Mouse (Mus musculus) heart, postnatal 25 days (tissue): ENCODE measurements around the gene Ablim2. TPM values are rescaled to one million over a fixed set of nuclear protein-coding genes. Genes with fewer than 3 reads are reported as not detected.

Experiments
- DNase-seq: peaks from one replicate; pipeline ENCODE4 v3.0.0; 2022; ENCODE audit warnings: low spot score
- intact Hi-C: fragments of 180-260 bp; cut with DNase I; formaldehyde crosslinking; loops from one replicate; pipeline ENCODE4 v1.15.1; 2025
- total RNA-seq, 2 experiments: library from RNA; stranded (reverse); gene quantifications; 2 replicates each; pipeline ENCODE4 v1.2.3; 2021

Gene Ablim2
- total RNA-seq, 2 experiments from 2014 or later: 14.9 to 16.0 TPM

- DNase-seq: peak; percentile 19
- intact Hi-C loops: no loop called here
Measured at GRCm38 (mm10) chr5:35925171-35925634, 167.5 kb downstream of the Ablim2 start.

GRCm38 (mm10) chr5:35926511-35926910, 168.8 kb downstream of the Ablim2 start:
- no peak for DNase-seq
- intact Hi-C loops: no loop called here

GRCm38 (mm10) chr5:35931296-35931695, 173.6 kb downstream of the Ablim2 start:
- intact Hi-C loops: loop anchor here (5.0 kb wide), 1 partner anchor 761 kb away; no protein-coding TSS in a partner anchor
- DNase-seq: no peak

DNA sequence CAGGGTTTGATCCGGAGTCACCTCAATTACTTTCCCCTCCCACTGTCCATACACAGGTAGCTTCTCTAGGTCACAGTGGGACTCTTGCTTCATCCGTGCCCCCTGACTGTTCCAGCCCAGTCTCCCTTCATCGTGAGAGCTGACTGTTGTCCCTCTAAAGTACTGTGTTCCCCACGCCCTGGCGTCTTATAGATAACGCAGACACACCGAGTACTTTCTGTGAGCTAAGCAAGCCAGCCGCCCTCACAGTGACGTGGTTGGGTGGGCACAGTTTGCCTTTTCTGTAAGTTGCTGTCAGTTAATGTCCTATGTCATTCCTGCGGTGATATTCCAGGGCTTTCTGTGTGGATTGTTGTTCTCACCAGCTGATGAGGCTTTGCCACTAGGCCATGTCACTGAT, 175.4 kb downstream of the Ablim2 start:
- intact Hi-C loops: loop anchor here (5.0 kb wide), 1 partner anchor 759 kb away; no protein-coding TSS in a partner anchor
- DNase-seq: no peak

Other genes with a start within 250 kb of the Ablim2 start
- under 1 TPM; 0.94 to 0.98 TPM for gene Cpz, start 232.2 kb upstream of the Ablim2 start, total RNA-seq
- 1 to 10 TPM; 1.8 to 2.6 TPM for gene Trmt44, start 182.8 kb upstream of the Ablim2 start, total RNA-seq
- 10 to 100 TPM; 23.3 to 27.2 TPM for gene Acox3, start 174.8 kb upstream of the Ablim2 start, total RNA-seq
- gene Htra3, start 78.1 kb upstream of the Ablim2 start, total RNA-seq: 100 to 1,000 TPM; 116 to 131 TPM
- gene Sh3tc1, start 17.9 kb upstream of the Ablim2 start, total RNA-seq: 10 to 100 TPM in 1 of 2 experiments, 1 to 10 TPM in 1; 9.7 to 10.5 TPM
- gene Afap1, start 135.4 kb downstream of the Ablim2 start, total RNA-seq: 10 to 100 TPM; 22.8 to 23.9 TPM